Mouse (Mus musculus) megakaryocyte, embryonic 14.5 days (primary cell): ENCODE data around the gene Clasp2. TPM values are rescaled to one million over a fixed set of nuclear protein-coding genes. Genes with fewer than 3 reads are reported as not detected.
A peak's percentile ranks its signal among the peaks of the same experiment; 100 is the strongest.
"Not testable (repeated sequence)": the region's sequence is repeated elsewhere in the genome, so short reads cannot be mapped to it uniquely, and the experiment has no call there.

Source experiments
- H3K27me3 ChIP-seq: replicated peaks from 2 replicates; pipeline ENCODE3; 2012; ENCODE audit warnings: inconsistent platforms
- H3K36me3 ChIP-seq: replicated peaks from 2 replicates; pipeline ENCODE3; 2012; ENCODE audit warnings: low read length, inconsistent platforms, mixed read lengths
- H3K4me1 ChIP-seq: 2 replicates; pipeline ENCODE4 v1.6.1; 2012; ENCODE audit warnings: inconsistent platforms
- H3K4me3 ChIP-seq: replicated peaks from 2 replicates; pipeline ENCODE3; 2012; ENCODE audit warnings: moderate library complexity, mild to moderate bottlenecking, inconsistent platforms
- H3K9me3 ChIP-seq: 2 replicates; pipeline ENCODE4 v1.6.1; 2012; ENCODE audit warnings: inconsistent platforms
- FLI1 ChIP-seq: IDR thresholded peaks from 2 replicates; pipeline ENCODE4 v1.6.1; 2012; ENCODE audit warnings: low read length, inconsistent platforms, mixed read lengths
- GATA1 ChIP-seq: IDR thresholded peaks from 3 replicates; pipeline ENCODE4 v1.6.1; 2012; ENCODE audit warnings: mixed read lengths, low read length, inconsistent platforms, borderline replicate concordance
- polyA plus RNA-seq: library from polyadenylated mRNA; stranded (reverse); fragments of >175 nt; gene quantifications from 2 replicates; pipeline ENCODE4 v1.2.3, GENCODE M21; 2012; ENCODE audit warnings: low replicate concordance; ENCODE audit not compliant: insufficient read depth

Clasp2 gene
- polyA plus RNA-seq, 1 experiment = 1.4 TPM

- peaks cover 63% of the 10 kb centered on the region for H3K36me3 ChIP-seq
- peak overlapping the region; percentile 80 for H3K4me3 ChIP-seq
These were observed 116.7 kb downstream of the Clasp2 start for GRCm38 (mm10) chr9:113857929-113858440.

GRCm38 (mm10) chr9:113859420-113859819 lies 118.1 kb downstream of the Clasp2 start:
- Histone ChIP-seq H3K27me3 (no peaks in the 10 kb centered on the region), H3K4me3 (no peak overlapping the region), H3K4me1 (peaks cover 22% of the 10 kb centered on the region), H3K36me3 (peaks cover 63% of the 10 kb centered on the region), H3K9me3 (no peaks in the 10 kb centered on the region)
- TF ChIP-seq GATA1 (peak; percentile 59; the same call in 1 of the 3 replicates), FLI1 (no peak)

More at GRCm38 (mm10) chr9:113857929-113858440, 116.7 kb downstream of the Clasp2 start:
- H3K4me1 ChIP-seq = peaks cover 20% of the 10 kb centered on the region
- H3K9me3 ChIP-seq = no peaks in the 10 kb centered on the region
- no peaks in the 10 kb centered on the region for H3K27me3 ChIP-seq
- TF ChIP-seq GATA1 (no peak), FLI1 (no peak)

- no peak overlapping the region for H3K4me3 ChIP-seq
- TF ChIP-seq GATA1 (no peak), FLI1 (no peak)
- H3K36me3 ChIP-seq = peaks cover 58% of the 10 kb centered on the region
These were observed 122.2 kb downstream of the Clasp2 start for GRCm38 (mm10) chr9:113863370-113863999.

GRCm38 (mm10) chr9:113867951-113868350 lies 126.7 kb downstream of the Clasp2 start:
- peaks cover 21% of the 10 kb centered on the region for H3K4me1 ChIP-seq
- no peak overlapping the region for H3K4me3 ChIP-seq
- no peaks in the 10 kb centered on the region for H3K9me3 ChIP-seq
- H3K36me3 ChIP-seq = peaks cover 78% of the 10 kb centered on the region
- TF ChIP-seq FLI1 (no peak), GATA1 (no peak)
- no peaks in the 10 kb centered on the region for H3K27me3 ChIP-seq

More at GRCm38 (mm10) chr9:113863370-113863999, 122.2 kb downstream of the Clasp2 start:
- no peaks in the 10 kb centered on the region for H3K9me3 ChIP-seq
- H3K4me1 ChIP-seq = peaks cover 23% of the 10 kb centered on the region
- H3K27me3 ChIP-seq = no peaks in the 10 kb centered on the region

- Histone ChIP-seq H3K4me1 (no peaks in the 10 kb centered on the region), H3K27me3 (no peaks in the 10 kb centered on the region), H3K36me3 (peaks cover 85% of the 10 kb centered on the region), H3K4me3 (no peak overlapping the region), H3K9me3 (no peaks in the 10 kb centered on the region)
- TF ChIP-seq FLI1 (no peak), GATA1 (no peak)
These were observed 153.6 kb downstream of the Clasp2 start for GRCm38 (mm10) chr9:113894903-113895302.

- Histone ChIP-seq H3K4me3 (no peak overlapping the region), H3K36me3 (peaks cover 94% of the 10 kb centered on the region), H3K9me3 (no peaks in the 10 kb centered on the region), H3K27me3 (no peaks in the 10 kb centered on the region), H3K4me1 (peaks cover 4% of the 10 kb centered on the region; the same call in 1 of the 2 replicates)
- TF ChIP-seq GATA1 = no peak
- TF ChIP-seq FLI1 = no peak
These were observed 161.9 kb downstream of the Clasp2 start for GRCm38 (mm10) chr9:113903136-113903535.

- not testable (repeated sequence) for H3K27me3 ChIP-seq, H3K9me3 ChIP-seq, H3K4me3 ChIP-seq, H3K4me1 ChIP-seq
- peaks cover 94% of the 10 kb centered on the region for H3K36me3 ChIP-seq
These were observed 163.0 kb downstream of the Clasp2 start for GRCm38 (mm10) chr9:113904315-113904714.

- H3K9me3 ChIP-seq = no peaks in the 10 kb centered on the region
- H3K36me3 ChIP-seq = peaks cover 79% of the 10 kb centered on the region
- TF ChIP-seq GATA1 (no peak), FLI1 (no peak)
- H3K4me3 ChIP-seq = no peak overlapping the region
- H3K4me1 ChIP-seq = no peaks in the 10 kb centered on the region
- H3K27me3 ChIP-seq = no peaks in the 10 kb centered on the region
These were observed 174.5 kb downstream of the Clasp2 start for GRCm38 (mm10) chr9:113915789-113916188.

- H3K9me3 ChIP-seq = no peaks in the 10 kb centered on the region
- H3K4me1 ChIP-seq = peaks cover 4% of the 10 kb centered on the region; the same call in 1 of the 2 replicates
- no peaks in the 10 kb centered on the region for H3K27me3 ChIP-seq
- TF ChIP-seq FLI1 (no peak), GATA1 (no peak)
- no peak overlapping the region for H3K4me3 ChIP-seq
- H3K36me3 ChIP-seq = peaks cover 61% of the 10 kb centered on the region
These were observed 181.4 kb downstream of the Clasp2 start for GRCm38 (mm10) chr9:113922677-113923076.

GRCm38 (mm10) chr9:113924883-113925282 lies 183.6 kb downstream of the Clasp2 start:
- Histone ChIP-seq H3K4me3 (no peak overlapping the region), H3K9me3 (no peaks in the 10 kb centered on the region), H3K27me3 (no peaks in the 10 kb centered on the region), H3K36me3 (peaks cover 44% of the 10 kb centered on the region), H3K4me1 (peaks cover 24% of the 10 kb centered on the region)
- no peak for TF ChIP-seq GATA1
- TF ChIP-seq FLI1 = no peak
